Mouse (Mus musculus) kidney, embryonic 15.5 days (tissue): ENCODE data around the gene Gdf15. TPM values are rescaled to one million over a fixed set of nuclear protein-coding genes. Genes with fewer than 3 reads are reported as not detected.
A peak's percentile ranks its signal among the peaks of the same experiment; 100 is the strongest.

Source experiments
- ATAC-seq: fragments of 200-750 bp; cut with Nextera tagmentation; replicated peaks from 2 replicates; pipeline ENCODE4 v1.8.0; 2017; ENCODE audit warnings: moderate TSS enrichment; ENCODE audit not compliant: low FRiP score
- H3K27ac ChIP-seq: fragments of 300-500 bp; sonication (generic); 2 replicates; pipeline ENCODE4 v1.5.1; 2015; ENCODE audit warnings: mild to moderate bottlenecking, inconsistent platforms
- H3K27me3 ChIP-seq: fragments of 300-500 bp; sonication (generic); 2 replicates; pipeline ENCODE4 v1.6.1; 2015; ENCODE audit warnings: inconsistent platforms
- H3K36me3 ChIP-seq: fragments of 300-500 bp; sonication (generic); 2 replicates; pipeline ENCODE4 v1.6.1; 2015; ENCODE audit warnings: inconsistent platforms
- H3K4me1 ChIP-seq: fragments of 300-500 bp; sonication (generic); 2 replicates; pipeline ENCODE4 v1.6.1; 2015; ENCODE audit warnings: inconsistent platforms
- H3K4me2 ChIP-seq: fragments of 300-500 bp; sonication (generic); 2 replicates; pipeline ENCODE4 v1.6.1; 2015; ENCODE audit warnings: moderate library complexity, mild to moderate bottlenecking, inconsistent platforms
- H3K4me3 ChIP-seq: fragments of 300-500 bp; sonication (generic); replicated peaks from 2 replicates; pipeline ENCODE4 v1.5.1; 2015; ENCODE audit warnings: mild to moderate bottlenecking, inconsistent platforms
- H3K9ac ChIP-seq: fragments of 300-500 bp; sonication (generic); 2 replicates; pipeline ENCODE4 v1.6.1; 2015; ENCODE audit warnings: mild to moderate bottlenecking, inconsistent platforms
- H3K9me3 ChIP-seq: fragments of 300-500 bp; sonication (generic); replicated peaks from 2 replicates; pipeline ENCODE4 v1.6.1; 2016; ENCODE audit warnings: inconsistent platforms
- WGBS: fragments of 180-500 bp; shearing (Covaris S2); methylation state at CpG from one replicate; pipeline ENCODE4 v1.1.7; 2015; ENCODE audit warnings: mixed read lengths; 5-methylcytosine and 5-hydroxymethylcytosine counted together
- polyA plus RNA-seq: library from polyadenylated mRNA; unstranded; fragments of >200 nt; fragmentation: Nextera tagmentation; extraction: Ambion mirVana; gene quantifications from 2 replicates; pipeline ENCODE4 v1.2.1, GENCODE M21; 2015

Gdf15 gene
- polyA plus RNA-seq, 1 experiment from 2014 or later = 0.77 TPM

DNA sequence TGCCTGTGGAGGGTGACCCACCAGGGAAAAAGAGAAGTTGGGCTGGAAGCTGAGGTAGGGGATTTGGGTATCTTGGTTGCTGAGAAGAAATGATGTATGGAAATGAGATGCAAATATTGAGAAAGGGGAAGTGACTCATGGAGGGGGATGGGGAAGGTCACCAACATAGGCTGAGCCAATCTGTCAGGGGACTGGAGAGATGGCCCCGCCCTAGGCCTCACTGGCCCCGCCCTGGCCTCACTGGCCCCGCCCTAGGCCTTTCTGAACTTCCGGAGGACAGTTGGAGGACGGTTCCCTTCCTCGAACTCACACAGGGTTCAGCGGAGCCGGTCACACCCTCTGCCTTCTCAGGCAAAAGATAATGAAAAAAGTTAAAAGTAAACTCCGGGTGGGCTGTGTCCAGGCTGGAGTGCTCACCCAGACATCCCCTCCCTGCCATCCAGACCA lies 13.3 kb downstream of the Gdf15 start:
- peak; percentile 57; the same call in 1 of the 2 replicates for ATAC-seq

DNA sequence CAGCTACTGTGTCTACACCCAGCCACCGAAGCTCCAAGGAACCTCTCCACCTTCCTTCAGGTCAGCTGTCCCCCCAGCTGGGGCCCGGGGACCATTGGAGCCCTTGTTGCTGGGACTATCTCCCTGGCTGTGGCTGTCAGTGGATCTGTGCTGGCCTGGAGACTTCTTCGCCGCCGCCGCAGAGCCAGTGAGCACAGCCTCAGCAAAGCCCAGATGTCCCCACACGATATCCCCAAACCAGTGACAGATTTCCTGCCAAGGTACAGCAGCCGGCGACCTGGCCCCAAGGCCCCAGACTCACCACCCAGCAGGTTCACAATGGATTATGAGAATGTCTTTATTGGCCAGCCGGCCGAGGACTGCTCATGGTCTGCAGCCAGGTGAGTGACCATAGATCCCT lies 14.3 kb downstream of the Gdf15 start:
- Histone ChIP-seq H3K36me3 (no peaks in the 10 kb centered on the region), H3K9me3 (no peaks in the 10 kb centered on the region), H3K9ac (peak overlapping the region; percentile 22; the same call in 1 of the 2 replicates), H3K4me3 (no peak overlapping the region), H3K4me2 (no peak overlapping the region), H3K27ac (0 out of 2 replicates have a peak overlapping the region, but pooled peaks have one; percentile 4), H3K27me3 (peaks cover 18% of the 10 kb centered on the region), H3K4me1 (peaks cover 17% of the 10 kb centered on the region)
- ATAC-seq = no peak
- 82% methylated on average over 11 of the region's 11 CpGs for WGBS

More for the DNA sequence above, 13.3 kb downstream of the Gdf15 start:
- 29% methylated on average over 9 of the region's 9 CpGs for WGBS
- peaks cover 18% of the 10 kb centered on the region for H3K27me3 ChIP-seq
- peaks cover 17% of the 10 kb centered on the region for H3K4me1 ChIP-seq
- 0 out of 2 replicates have a peak overlapping the region, but pooled peaks have one; percentile 4 for H3K27ac ChIP-seq
- H3K36me3 ChIP-seq = no peaks in the 10 kb centered on the region
- no peak overlapping the region for H3K4me3 ChIP-seq
- H3K4me2 ChIP-seq = no peak overlapping the region
- no peak overlapping the region for H3K9ac ChIP-seq
- H3K9me3 ChIP-seq = no peaks in the 10 kb centered on the region

DNA sequence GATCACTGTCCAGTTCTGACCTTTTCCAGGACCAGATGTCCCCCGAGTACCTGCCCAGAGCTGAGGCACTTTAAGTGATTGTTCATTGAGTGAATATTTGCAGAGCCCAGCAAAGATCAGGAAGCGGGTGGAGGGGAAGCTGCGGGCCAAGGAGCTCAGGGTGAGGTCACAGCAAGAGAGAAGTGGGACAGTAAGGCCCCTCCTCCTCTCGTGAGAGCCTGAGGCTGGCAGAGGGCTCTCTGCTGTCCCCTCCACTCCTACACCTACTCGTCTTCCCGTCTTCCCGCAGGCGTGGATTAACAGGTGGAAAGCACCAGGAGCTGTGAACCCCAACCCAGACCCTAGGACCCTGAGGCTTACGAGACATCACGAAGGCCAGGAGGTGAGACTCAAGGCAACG lies 15.6 kb downstream of the Gdf15 start:
- Histone ChIP-seq H3K36me3 (no peaks in the 10 kb centered on the region), H3K4me3 (no peak overlapping the region), H3K9me3 (no peaks in the 10 kb centered on the region), H3K27ac (no peak overlapping the region), H3K27me3 (peaks cover 7% of the 10 kb centered on the region), H3K9ac (no peak overlapping the region), H3K4me1 (peaks cover 22% of the 10 kb centered on the region), H3K4me2 (no peak overlapping the region)
- ATAC-seq = no peak
- WGBS = 45% methylated on average over 11 of the region's 11 CpGs

DNA sequence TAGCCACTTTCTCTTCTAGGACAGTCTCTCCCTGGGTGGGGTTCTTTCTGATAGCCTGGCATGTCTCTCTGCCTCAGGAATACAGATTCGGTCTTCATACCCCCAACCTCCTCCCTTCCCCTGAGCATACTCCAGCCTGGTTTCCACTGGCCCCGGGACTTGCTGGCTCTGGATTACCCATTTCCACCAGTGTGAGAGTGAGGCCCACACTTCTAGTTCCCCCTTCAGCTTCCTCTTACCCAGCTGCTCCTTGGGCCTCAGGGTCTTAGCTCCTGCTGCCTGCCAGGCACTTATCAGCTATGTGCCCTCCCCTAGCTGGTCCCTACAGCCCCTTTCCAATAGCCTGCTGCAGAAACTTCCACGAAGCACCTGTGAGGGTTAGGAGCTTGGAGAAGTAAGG lies 16.4 kb downstream of the Gdf15 start, which contains the start of gene Lrrc25:
TSS of gene Lrrc25 (plus strand) at position 262 of the 400 bp plus-strand sequence.
- peaks cover 3% of the 10 kb centered on the region; the same call in 1 of the 2 replicates for H3K27me3 ChIP-seq
- WGBS = 90% methylated on average over 3 of the region's 3 CpGs
- H3K4me1 ChIP-seq = peaks cover 30% of the 10 kb centered on the region
- ATAC-seq = no peak
- H3K27ac ChIP-seq = no peak within 1 kb of the TSS
- no peaks in the 10 kb centered on the region for H3K9me3 ChIP-seq
- H3K4me3 ChIP-seq = no peak within 1 kb of the TSS
- no peak within 1 kb of the TSS for H3K4me2 ChIP-seq
- no peaks in the 10 kb centered on the region for H3K36me3 ChIP-seq
- no peak within 1 kb of the TSS for H3K9ac ChIP-seq

DNA sequence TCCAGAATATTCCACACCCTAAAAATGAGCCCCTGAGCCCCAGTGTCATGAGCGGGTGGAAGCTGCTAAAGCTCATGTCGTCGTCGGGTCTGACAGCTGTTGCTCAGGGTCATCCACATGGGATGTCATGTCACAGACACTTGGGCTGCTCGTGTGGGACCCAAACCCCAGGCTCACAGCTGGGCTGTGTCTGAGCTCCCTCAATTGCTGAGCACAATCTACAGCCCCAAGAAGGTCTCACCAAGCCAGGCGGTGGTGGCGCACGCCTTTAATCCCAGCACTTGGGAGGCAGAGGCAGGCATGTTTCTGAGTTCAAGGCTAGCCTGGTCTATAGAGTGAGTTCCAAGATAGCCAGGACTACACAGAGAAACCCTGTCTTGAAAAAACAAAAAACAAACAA lies 17.0 kb downstream of the Gdf15 start:
- Histone ChIP-seq H3K4me2 (no peak overlapping the region), H3K4me1 (peaks cover 36% of the 10 kb centered on the region), H3K36me3 (no peaks in the 10 kb centered on the region), H3K9ac (no peak overlapping the region), H3K27me3 (peaks cover under 1% of the 10 kb centered on the region; the same call in 1 of the 2 replicates), H3K9me3 (no peaks in the 10 kb centered on the region), H3K27ac (no peak overlapping the region), H3K4me3 (no peak overlapping the region)
- WGBS = 85% methylated on average over 8 of the region's 8 CpGs
- ATAC-seq = no peak

DNA sequence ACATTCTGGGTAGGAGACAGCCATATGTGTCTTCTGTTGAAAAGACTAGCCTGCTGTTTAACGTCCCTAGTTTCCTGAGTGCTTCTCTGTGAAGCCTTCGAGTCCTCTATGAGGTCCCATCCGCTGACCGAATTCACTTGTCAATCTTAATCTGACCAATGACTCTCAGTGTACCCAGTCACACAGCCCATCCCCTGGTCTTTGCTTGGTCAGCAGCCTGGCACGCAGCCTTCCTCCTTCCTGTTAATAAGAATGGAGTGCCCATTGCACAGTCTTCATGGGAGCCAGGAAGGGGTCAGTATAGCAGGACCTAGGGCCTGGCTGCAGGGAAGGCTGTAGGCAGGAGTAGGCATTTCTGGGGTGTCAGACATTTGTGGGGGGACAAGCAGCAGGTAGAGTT lies 17.8 kb downstream of the Gdf15 start:
- 75% methylated on average over 5 of the region's 5 CpGs for WGBS

DNA sequence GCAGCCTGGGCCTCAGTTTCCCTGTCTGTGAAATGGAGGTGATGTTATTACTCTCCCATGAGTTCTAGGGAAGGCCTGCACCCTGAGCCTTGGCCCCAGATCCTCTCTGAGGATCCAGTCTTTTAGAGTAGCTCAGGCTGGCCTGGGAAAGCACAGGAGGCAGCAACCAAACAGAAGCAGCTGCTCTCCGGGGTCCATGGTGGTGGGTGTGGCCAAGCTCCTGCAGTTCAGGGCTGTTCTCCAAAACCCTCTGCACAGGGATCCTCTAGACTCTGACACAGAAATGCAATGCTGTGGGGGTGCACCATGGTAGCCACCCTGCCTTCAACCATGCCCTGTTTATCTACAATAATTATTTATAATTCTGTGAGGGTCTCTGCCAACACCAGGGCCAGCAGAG lies 18.5 kb downstream of the Gdf15 start:
- peaks cover 46% of the 10 kb centered on the region for H3K4me1 ChIP-seq
- 0 out of 2 replicates have a peak overlapping the region, but pooled peaks have one; percentile 52 for H3K27ac ChIP-seq
- no peaks in the 10 kb centered on the region for H3K36me3 ChIP-seq
- no peak overlapping the region for H3K4me3 ChIP-seq
- H3K9me3 ChIP-seq = no peaks in the 10 kb centered on the region
- ATAC-seq = no peak
- H3K9ac ChIP-seq = no peak overlapping the region
- no peak overlapping the region for H3K4me2 ChIP-seq
- H3K27me3 ChIP-seq = no peaks in the 10 kb centered on the region
- WGBS = 10% methylated on average over 1 of the region's 1 CpGs

More for the DNA sequence above, 17.8 kb downstream of the Gdf15 start:
- no peaks in the 10 kb centered on the region for H3K27me3 ChIP-seq
- no peak overlapping the region for H3K9ac ChIP-seq
- peak overlapping the region; percentile 52; the same call in 1 of the 2 replicates for H3K27ac ChIP-seq
- H3K9me3 ChIP-seq = no peaks in the 10 kb centered on the region
- ATAC-seq = no peak
- H3K4me1 ChIP-seq = peaks cover 44% of the 10 kb centered on the region
- no peak overlapping the region for H3K4me2 ChIP-seq
- no peaks in the 10 kb centered on the region for H3K36me3 ChIP-seq
- H3K4me3 ChIP-seq = no peak overlapping the region

DNA sequence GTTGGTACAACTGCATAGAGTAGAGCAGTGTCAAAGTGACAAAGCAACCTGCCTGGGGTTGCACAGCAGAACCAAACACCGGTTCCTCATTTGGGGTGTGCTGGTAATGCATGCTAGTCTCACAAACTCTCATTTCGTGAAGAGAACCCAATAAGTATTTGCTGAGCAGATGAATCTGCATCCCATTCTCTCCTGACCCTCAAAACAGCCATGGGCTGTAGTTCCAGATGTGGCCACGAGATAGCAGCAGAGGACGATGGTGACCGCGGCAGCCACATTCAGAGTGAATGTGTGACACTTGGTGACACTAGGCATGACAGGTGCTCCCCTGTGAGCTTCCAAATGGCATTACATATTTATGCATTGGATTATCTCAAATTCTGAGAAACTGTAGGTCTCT lies 20.4 kb downstream of the Gdf15 start:
- WGBS = 1% methylated on average over 6 of the region's 6 CpGs
- H3K4me3 ChIP-seq = peak overlapping the region; percentile 88
- H3K27me3 ChIP-seq = no peaks in the 10 kb centered on the region
- peak overlapping the region; percentile 100 for H3K27ac ChIP-seq
- no peaks in the 10 kb centered on the region for H3K36me3 ChIP-seq
- peak overlapping the region; percentile 97 for H3K4me2 ChIP-seq
- H3K4me1 ChIP-seq = peaks cover 55% of the 10 kb centered on the region
- H3K9me3 ChIP-seq = no peaks in the 10 kb centered on the region
- peak overlapping the region; percentile 61 for H3K9ac ChIP-seq
- no peak for ATAC-seq

DNA sequence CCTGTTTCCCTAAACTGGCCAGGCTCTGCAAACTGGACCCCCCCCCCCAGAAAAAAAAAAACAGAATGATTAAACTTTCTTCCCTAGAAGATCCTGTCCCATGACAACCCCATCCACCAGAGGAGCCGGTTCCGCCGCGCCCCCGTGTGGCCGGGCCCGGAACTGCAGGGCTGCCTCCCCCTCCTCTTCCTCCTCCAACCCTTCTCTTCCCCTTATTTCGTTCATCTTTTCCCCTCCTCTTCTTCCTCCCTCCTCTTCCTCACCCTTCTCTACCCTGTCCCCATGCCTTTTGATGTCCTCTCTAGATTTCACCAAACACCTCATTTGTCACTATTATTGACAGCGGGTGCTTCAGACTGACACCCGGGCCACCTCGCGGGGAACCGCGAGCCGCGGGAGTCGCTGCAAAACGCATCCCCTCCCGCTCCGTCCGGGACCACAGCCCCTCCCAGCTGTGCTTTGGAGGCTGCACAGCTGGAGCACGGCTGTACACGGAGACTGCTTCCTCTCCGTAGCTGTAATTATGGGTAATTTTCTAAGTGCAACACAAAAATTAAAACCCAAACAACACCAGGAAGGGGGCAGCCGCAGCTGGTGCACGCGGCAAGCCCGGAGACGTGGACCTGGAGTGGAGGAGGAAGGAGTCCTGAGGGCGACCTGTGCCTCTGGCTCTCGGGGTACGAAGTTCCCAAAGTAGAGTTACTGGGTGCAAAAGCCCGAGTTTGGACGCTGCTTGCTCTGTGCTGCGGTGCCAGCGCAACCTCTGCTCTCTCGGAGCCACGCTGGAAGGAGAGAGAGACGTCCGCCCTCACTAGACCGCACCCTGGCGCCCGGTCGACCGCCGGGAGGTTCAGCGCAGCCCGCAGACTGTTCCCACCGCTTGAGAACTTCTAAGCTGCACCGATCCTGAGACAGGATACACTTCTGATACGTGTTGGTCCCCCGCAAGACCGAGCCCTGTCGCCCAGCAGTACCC lies 21.2 kb downstream of the Gdf15 start:
- H3K9me3 ChIP-seq = no peaks in the 10 kb centered on the region
- peak overlapping the region; percentile 97 for H3K4me2 ChIP-seq
- WGBS = under 1% methylated on average over 54 of the region's 54 CpGs
- H3K36me3 ChIP-seq = no peaks in the 10 kb centered on the region
- H3K4me3 ChIP-seq = peak overlapping the region; percentile 88
- ATAC-seq = no peak
- H3K27ac ChIP-seq = peak overlapping the region; percentile 100
- peak overlapping the region; percentile 61 for H3K9ac ChIP-seq
- H3K27me3 ChIP-seq = no peaks in the 10 kb centered on the region
- peaks cover 60% of the 10 kb centered on the region for H3K4me1 ChIP-seq

DNA sequence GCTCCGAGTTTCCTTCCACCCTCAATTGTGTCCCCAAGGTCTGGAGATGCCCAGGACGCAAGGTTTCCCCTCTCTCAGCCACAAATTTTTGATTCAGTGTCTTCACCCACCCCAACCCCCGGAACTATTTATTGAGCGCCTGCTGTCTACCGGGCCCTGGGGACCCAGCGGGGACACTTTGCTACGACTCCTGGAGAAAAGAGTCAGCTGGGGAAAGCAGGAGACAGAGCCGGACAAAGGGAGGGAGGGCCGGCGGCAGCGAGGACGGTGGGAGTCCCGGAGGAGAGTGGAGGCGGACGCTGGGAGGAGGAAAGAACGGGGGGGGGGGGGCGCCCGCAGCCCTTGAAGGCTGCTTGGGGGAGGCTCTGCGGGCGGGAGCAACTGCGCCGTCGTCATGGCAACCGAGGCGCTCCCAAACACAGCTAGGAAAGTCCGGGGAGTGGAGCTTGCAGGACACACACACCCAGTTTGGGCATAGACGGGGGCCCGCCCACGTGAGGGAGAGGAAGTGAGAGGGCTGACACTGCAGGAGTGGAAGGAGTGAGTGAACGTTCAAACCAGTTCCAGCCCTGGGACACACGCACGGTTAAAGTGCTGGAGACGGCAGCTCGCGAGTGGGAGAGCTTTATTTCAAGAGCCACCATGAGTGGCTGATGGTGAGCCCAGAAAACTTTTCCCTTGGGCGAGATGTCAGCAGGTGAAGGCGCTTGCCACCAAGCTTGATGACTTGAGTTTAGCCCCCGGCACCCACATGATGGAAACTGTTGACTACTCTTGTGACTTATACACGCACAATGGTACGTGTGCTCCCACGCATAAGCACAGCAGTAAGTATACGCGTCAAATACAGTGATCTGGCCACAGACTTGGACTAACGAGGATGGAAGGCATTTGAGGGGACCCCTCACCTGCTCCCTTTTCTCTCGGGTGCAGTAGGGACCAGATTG lies 22.1 kb downstream of the Gdf15 start:
- no peaks in the 10 kb centered on the region for H3K9me3 ChIP-seq
- H3K36me3 ChIP-seq = no peaks in the 10 kb centered on the region
- under 1% methylated on average over 43 of the region's 45 CpGs for WGBS
- H3K27me3 ChIP-seq = no peaks in the 10 kb centered on the region
- peak; percentile 69 for ATAC-seq
- H3K9ac ChIP-seq = peak overlapping the region; percentile 60
- peak overlapping the region; percentile 97 for H3K4me2 ChIP-seq
- H3K4me3 ChIP-seq = peak overlapping the region; percentile 88
- H3K27ac ChIP-seq = peak overlapping the region; percentile 100
- peaks cover 66% of the 10 kb centered on the region for H3K4me1 ChIP-seq

DNA sequence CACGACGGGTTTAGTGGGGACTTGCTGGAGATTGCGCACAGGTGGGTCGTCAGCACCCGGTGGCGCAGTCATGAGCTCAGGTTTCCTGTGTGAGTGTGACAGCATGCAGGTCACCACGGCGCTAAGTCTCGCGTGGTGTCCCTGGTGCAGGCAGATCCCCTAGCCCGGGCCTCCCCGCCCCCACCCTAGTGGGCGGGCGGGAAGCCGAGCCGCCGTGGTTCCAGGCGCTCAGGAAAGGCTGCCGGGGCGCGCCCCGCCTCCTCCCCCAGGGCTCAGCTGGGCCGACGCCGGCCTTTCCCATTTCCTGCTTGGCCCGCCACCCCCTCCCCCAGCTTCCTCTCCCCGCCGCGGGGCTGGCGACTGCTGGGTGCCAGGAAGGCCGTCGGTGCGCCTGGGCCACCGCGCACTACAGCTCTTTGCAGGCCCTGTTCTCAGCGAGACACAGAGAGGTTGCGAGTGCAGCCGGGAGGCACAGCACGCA lies 22.8 kb downstream of the Gdf15 start:
- WGBS = under 1% methylated on average over 39 of the region's 39 CpGs
- H3K36me3 ChIP-seq = no peaks in the 10 kb centered on the region
- H3K9me3 ChIP-seq = no peaks in the 10 kb centered on the region
- peak overlapping the region; percentile 97 for H3K4me2 ChIP-seq
- peak overlapping the region; percentile 88 for H3K4me3 ChIP-seq
- ATAC-seq = peak; percentile 67
- peak overlapping the region; percentile 100 for H3K27ac ChIP-seq
- peak overlapping the region; percentile 60 for H3K9ac ChIP-seq
- peaks cover 73% of the 10 kb centered on the region for H3K4me1 ChIP-seq
- H3K27me3 ChIP-seq = no peaks in the 10 kb centered on the region
